Mouse (Mus musculus) embryonic facial prominence, embryonic 12.5 days (tissue): ENCODE measurements around the gene Tctex1d1. TPM values are rescaled to one million over a fixed set of nuclear protein-coding genes. Genes with fewer than 3 reads are reported as not detected.

Source experiments
- ATAC-seq: fragments of 200-750 bp; cut with Nextera tagmentation; 2 replicates; pipeline ENCODE4 v1.8.0; 2017; ENCODE audit not compliant: insufficient number of reproducible peaks, insufficient read depth, low FRiP score, low TSS enrichment
- H3K27ac ChIP-seq: fragments of 300-500 bp; sonication (generic); 2 replicates; pipeline ENCODE4 v1.5.1; 2016; ENCODE audit warnings: mild to moderate bottlenecking
- H3K27me3 ChIP-seq: fragments of 300-500 bp; sonication (generic); 2 replicates; pipeline ENCODE4 v1.6.1; 2016; ENCODE audit warnings: mild to moderate bottlenecking, moderate library complexity
- H3K36me3 ChIP-seq: fragments of 300-500 bp; sonication (generic); 2 replicates; pipeline ENCODE4 v1.6.1; 2016; ENCODE audit warnings: mild to moderate bottlenecking
- H3K4me1 ChIP-seq: fragments of 300-500 bp; sonication (generic); 2 replicates; pipeline ENCODE4 v1.6.1; 2016
- H3K4me2 ChIP-seq: fragments of 300-500 bp; sonication (generic); replicated peaks from 2 replicates; pipeline ENCODE4 v1.6.1; 2016; ENCODE audit warnings: mild to moderate bottlenecking, moderate library complexity
- H3K4me3 ChIP-seq: fragments of 300-500 bp; sonication (generic); 2 replicates; pipeline ENCODE4 v1.5.1; 2016; ENCODE audit warnings: mild to moderate bottlenecking
- H3K9ac ChIP-seq: fragments of 300-500 bp; sonication (generic); 2 replicates; pipeline ENCODE4 v1.6.1; 2016; ENCODE audit warnings: mild to moderate bottlenecking, moderate library complexity
- H3K9me3 ChIP-seq: fragments of 300-500 bp; sonication (generic); 2 replicates; pipeline ENCODE4 v1.6.1; 2016; ENCODE audit warnings: mild to moderate bottlenecking, moderate library complexity
- WGBS: fragments of 180-500 bp; shearing (Covaris S2); methylation state at CpG from one replicate; pipeline ENCODE4 v1.1.7; 2016; 5-methylcytosine and 5-hydroxymethylcytosine counted together
- polyA plus RNA-seq: library from polyadenylated mRNA; unstranded; fragments of >200 nt; fragmentation: Nextera tagmentation; extraction: Ambion mirVana; gene quantifications from 2 replicates; pipeline ENCODE4 v1.2.1, GENCODE M21; 2016

The Tctex1d1 gene
- polyA plus RNA-seq, 1 experiment from 2014 or later, result 1.4 TPM

DNA sequence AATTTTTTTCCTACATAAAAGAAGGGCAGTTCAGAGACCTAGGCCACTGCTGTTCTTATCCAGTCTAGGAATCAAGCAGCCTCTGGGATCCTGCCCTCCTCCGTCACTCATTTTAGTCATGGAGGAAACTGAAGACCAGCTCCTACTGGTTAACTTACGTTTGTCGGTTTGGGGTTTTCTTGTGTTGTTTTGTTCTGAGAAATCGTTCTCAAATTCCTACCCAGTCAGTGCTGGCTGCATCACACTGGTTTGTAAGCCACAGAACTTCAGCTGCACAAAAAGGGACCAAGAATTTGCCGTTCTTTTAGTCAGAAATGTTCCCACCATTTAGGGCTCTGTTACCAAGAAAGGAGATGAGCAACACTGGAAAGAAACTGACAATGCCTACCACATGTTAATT is 11.0 kb downstream of the Tctex1d1 start:
- H3K27me3 ChIP-seq, result no peaks in the 10 kb centered on the region
- peaks cover 16% of the 10 kb centered on the region for H3K4me1 ChIP-seq
- H3K27ac ChIP-seq, result no peak overlapping the region
- no peak overlapping the region for H3K9ac ChIP-seq
- no peak overlapping the region for H3K4me3 ChIP-seq
- no peaks in the 10 kb centered on the region for H3K9me3 ChIP-seq
- H3K36me3 ChIP-seq, result no peaks in the 10 kb centered on the region
- WGBS, result 60% methylated on average over 5 of the region's 5 CpGs
- H3K4me2 ChIP-seq, result no peak overlapping the region
- ATAC-seq, result no peak

DNA sequence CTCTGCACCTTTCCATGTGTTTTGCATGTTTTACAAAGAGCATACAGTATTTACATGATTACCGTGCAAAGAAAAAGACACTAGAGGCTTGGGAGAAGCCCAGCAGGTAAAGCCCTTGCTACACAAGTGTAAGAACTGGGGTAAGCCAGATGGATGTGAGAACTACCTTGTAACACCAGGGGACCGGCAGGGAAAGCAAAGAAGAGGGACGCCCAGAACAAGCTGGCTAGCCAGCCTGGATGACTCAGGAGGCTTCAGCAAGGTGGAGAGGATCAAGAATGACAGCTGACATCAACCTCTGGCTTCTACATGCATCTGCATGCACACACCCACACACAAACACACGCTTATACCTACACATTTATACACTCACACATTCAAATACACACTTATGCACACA is 11.6 kb downstream of the Tctex1d1 start:
- ATAC-seq, result no peak
- Histone ChIP-seq H3K4me3 (no peak overlapping the region), H3K27me3 (no peaks in the 10 kb centered on the region), H3K27ac (no peak overlapping the region), H3K4me1 (peaks cover 16% of the 10 kb centered on the region), H3K4me2 (no peak overlapping the region), H3K9ac (no peak overlapping the region), H3K9me3 (no peaks in the 10 kb centered on the region), H3K36me3 (no peaks in the 10 kb centered on the region)
- WGBS, result 76% methylated on average over 4 of the region's 4 CpGs

DNA sequence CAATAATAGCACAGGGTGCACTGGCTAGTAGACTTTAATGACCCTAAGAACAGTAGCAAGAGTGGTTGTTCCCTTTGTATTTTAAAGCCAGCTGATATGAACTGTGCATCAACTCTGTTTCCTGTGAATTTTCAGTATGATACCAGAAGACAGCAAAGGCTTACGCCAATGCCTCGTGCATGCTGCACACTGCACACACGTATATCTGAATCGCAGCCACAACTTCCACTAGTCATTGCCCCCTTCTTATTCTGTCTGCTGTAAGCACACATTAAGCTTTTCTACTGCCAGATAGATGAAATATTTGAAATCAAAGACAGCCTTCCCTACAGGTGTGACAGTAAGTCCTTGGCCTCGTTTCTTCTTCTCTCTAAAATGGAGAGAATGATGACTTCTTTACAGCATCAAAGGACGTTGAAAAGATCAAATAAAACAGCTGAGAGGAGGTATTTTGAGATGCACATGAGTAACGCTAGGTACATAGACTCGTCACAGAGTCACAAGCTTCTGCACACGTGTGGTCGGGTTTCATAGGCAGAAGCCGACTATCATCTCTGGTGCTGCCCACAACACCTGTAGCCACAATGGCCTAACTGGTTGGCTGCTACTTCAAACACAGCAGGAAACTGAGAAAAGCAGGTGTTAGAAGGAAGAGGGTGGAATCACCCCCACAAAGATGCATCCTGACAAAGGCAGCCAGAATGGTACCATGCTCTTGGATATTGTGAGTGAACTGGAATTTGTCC is 12.4 kb downstream of the Tctex1d1 start:
- Histone ChIP-seq H3K4me2 (no peak overlapping the region), H3K36me3 (no peaks in the 10 kb centered on the region), H3K4me3 (no peak overlapping the region), H3K9ac (no peak overlapping the region), H3K9me3 (no peaks in the 10 kb centered on the region), H3K4me1 (peaks cover 16% of the 10 kb centered on the region), H3K27ac (no peak overlapping the region), H3K27me3 (no peaks in the 10 kb centered on the region)
- no peak for ATAC-seq
- 67% methylated on average over 11 of the region's 11 CpGs for whole genome bisulfite sequencing

DNA sequence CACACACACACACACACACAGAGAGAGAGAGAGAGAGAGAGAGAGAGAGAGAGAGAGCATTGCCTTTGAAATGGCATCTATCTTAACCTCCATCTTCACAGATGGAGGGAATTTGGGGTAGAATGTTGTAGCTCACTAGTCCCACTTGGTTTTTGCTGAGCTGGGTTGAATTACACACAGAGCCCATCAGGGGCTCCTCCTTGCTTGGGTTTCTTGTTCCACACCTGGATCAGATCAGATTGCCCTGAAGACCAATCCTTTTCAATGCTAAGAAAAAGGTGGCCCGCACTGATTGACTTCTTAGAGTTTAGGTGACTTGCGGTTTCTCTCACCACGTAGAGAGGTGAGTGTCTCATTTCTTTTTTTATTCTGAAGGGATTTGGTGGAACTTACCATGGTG is 13.3 kb downstream of the Tctex1d1 start:
- Histone ChIP-seq H3K9me3 (no peaks in the 10 kb centered on the region), H3K4me3 (no peak overlapping the region), H3K4me2 (no peak overlapping the region), H3K27me3 (no peaks in the 10 kb centered on the region), H3K36me3 (no peaks in the 10 kb centered on the region), H3K9ac (no peak overlapping the region), H3K4me1 (peaks cover 16% of the 10 kb centered on the region), H3K27ac (no peak overlapping the region)
- WGBS, result 27% methylated on average over 3 of the region's 3 CpGs
- ATAC-seq, result no peak

DNA sequence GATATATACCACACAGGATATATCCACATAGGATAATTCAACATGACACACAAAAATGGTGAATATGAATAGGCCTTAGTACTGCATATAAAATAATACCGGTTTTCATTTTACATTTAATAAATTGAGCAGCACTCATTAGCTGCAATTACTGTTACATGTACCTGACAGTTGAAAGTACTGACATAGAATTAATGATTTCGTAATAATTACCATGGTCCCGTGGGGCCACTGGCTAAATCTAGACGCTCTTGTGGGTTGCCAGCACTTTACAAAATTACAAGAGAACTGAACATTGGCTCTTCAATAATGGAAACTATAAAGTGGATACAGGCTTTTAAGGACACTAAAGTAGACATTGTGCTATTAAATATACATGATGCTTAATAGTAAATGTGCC is 26.3 kb downstream of the Tctex1d1 start:
- WGBS, result 69% methylated on average over 4 of the region's 4 CpGs
- H3K9ac ChIP-seq, result no peak overlapping the region
- peak overlapping the region; percentile 88; the same call in 1 of the 2 replicates for H3K27ac ChIP-seq

DNA sequence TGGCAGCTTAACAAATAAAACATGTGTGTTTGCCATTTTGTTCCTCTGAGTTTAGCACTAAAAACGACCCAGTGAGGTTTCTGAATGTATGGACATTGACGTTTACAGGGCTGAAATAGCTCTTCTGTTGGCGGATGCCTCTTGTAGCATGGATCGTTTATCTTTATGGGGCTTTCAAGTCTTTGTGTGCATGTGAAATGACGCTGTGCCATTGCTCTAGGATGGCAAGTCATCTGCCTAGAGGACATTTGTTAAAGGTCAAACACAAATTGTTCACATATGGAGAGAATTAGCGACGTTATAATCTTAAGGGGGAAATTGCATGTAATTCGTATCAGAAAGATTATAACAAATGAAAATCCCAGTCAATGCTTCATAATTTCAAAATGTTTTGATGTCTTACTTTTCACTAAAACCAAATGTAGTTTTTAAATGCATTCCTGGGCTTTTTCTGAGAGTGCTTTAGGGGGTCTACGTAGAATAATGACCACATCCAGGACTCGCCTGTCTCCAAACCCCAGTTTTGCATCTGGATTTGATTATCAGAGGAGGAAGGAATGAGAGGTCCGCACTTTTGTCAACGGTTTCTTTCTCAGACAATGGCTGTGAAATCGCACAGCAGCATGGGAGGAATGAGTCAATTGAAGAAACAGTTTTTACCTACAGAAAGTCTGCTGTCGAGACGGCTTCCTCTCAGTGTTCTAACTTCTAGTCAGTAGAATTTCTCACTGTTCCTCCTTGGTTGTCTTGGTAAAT is 27.0 kb downstream of the Tctex1d1 start:
- ATAC-seq, result no peak
- Histone ChIP-seq H3K9ac (no peak overlapping the region), H3K9me3 (no peaks in the 10 kb centered on the region), H3K4me3 (no peak overlapping the region), H3K4me1 (peaks cover 19% of the 10 kb centered on the region), H3K27ac (peak overlapping the region; percentile 88), H3K27me3 (no peaks in the 10 kb centered on the region), H3K4me2 (no peak overlapping the region), H3K36me3 (no peaks in the 10 kb centered on the region)
- 21% methylated on average over 15 of the region's 15 CpGs for WGBS

More for the DNA sequence above, 26.3 kb downstream of the Tctex1d1 start:
- no peaks in the 10 kb centered on the region for H3K36me3 ChIP-seq
- no peaks in the 10 kb centered on the region for H3K27me3 ChIP-seq
- no peak overlapping the region for H3K4me2 ChIP-seq
- no peak overlapping the region for H3K4me3 ChIP-seq
- peaks cover 26% of the 10 kb centered on the region for H3K4me1 ChIP-seq
- no peak for ATAC-seq
- no peaks in the 10 kb centered on the region for H3K9me3 ChIP-seq

DNA sequence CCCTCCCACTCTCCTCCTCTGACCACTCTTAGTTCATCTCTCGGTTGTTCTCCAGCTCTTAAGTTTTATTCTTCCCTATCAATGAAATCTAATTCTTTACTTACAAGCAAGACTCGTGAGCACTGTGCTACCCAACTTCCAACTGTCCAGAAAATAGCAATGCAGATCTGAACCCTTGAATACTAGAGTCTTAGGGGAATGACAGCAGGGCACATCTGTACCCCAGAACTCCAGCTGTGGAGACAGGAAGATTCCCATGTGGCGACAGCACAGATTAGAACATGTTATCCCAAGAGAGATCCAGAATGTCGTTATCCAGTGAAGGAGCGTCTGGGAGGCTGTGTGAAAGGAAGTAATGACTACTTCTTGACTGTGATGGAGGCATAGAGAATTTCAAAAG is 27.9 kb downstream of the Tctex1d1 start:
- Histone ChIP-seq H3K36me3 (no peaks in the 10 kb centered on the region), H3K27ac (peak overlapping the region; percentile 88), H3K4me3 (no peak overlapping the region), H3K9me3 (no peaks in the 10 kb centered on the region), H3K4me1 (peaks cover 19% of the 10 kb centered on the region), H3K27me3 (no peaks in the 10 kb centered on the region), H3K9ac (no peak overlapping the region), H3K4me2 (no peak overlapping the region)
- no peak for ATAC-seq
- 64% methylated on average over 5 of the region's 5 CpGs for WGBS

DNA sequence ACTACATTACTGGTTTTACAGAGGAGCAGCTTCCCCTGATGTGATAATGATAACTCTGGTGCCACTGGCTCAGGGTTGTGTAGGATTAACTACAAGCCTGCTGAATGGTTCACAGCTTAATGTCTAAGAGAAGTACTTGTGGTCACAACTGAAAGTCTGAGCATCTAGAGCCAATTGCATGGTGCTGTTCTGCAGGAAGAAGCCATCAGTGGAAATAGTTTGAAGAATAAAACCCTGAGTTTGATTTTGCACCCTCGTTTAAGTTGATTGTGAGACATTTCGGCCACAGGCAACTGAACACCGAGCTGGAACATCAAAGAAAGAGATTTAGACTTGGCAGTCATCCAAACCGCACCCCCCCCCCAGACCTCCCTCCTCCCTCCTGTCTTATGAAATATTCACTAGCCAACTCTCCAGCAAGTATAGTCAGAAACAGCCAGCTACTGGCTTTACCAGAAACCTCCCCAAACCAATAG is 28.6 kb downstream of the Tctex1d1 start:
- peaks cover 23% of the 10 kb centered on the region for H3K4me1 ChIP-seq
- 16% methylated on average over 4 of the region's 4 CpGs for WGBS
- H3K9me3 ChIP-seq, result no peaks in the 10 kb centered on the region
- H3K4me2 ChIP-seq, result no peak overlapping the region
- H3K9ac ChIP-seq, result no peak overlapping the region
- no peak overlapping the region for H3K4me3 ChIP-seq
- H3K36me3 ChIP-seq, result no peaks in the 10 kb centered on the region
- no peak for ATAC-seq
- peak overlapping the region; percentile 88 for H3K27ac ChIP-seq
- no peaks in the 10 kb centered on the region for H3K27me3 ChIP-seq

DNA sequence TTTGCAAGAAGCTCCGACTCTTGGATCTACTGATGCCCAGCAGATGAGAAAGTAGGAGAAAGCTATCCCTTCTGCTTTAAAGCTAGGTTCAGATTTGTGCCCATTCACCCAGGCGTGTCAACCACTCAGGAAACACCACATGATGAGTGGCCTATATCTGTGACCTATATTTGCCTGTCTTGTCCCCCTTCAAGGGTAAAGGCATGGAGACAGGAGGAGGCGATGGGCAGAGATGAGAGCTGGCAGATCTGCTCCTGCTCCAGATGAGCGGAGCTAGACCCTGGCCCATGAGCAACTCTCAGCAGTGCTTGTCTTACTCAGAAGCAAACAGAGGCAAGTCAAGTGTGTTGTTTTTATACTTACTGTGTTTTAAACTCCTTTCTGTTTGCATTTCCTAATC is 32.3 kb downstream of the Tctex1d1 start:
- WGBS, result 91% methylated on average over 4 of the region's 4 CpGs
- Histone ChIP-seq H3K9ac (no peak overlapping the region), H3K9me3 (no peaks in the 10 kb centered on the region), H3K4me1 (peaks cover 37% of the 10 kb centered on the region), H3K27me3 (no peaks in the 10 kb centered on the region), H3K4me2 (no peak overlapping the region), H3K27ac (no peak overlapping the region), H3K4me3 (no peak overlapping the region), H3K36me3 (no peaks in the 10 kb centered on the region)
- ATAC-seq, result no peak

DNA sequence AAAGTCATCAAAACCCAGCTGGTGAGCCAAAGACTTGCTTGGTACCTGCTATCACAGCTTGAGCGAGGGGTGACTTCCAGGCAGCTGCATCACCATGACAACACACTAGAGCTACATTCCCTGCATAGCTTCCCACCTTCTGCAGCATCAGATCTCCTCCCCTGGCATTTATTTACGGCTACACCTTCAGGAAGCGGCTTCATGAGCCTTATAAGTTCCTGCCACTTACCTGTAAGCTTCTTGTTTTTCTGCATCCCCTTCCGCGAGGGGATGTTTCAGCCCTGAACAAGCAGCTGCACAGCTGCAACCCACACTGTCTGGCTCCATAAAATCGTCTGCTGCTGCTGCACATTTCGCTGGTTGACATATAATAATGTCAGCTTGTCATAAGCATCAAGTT is 33.4 kb downstream of the Tctex1d1 start:
- Histone ChIP-seq H3K36me3 (no peaks in the 10 kb centered on the region), H3K4me1 (peaks cover 26% of the 10 kb centered on the region), H3K27me3 (no peaks in the 10 kb centered on the region), H3K4me3 (no peak overlapping the region), H3K9ac (no peak overlapping the region; the same call in 1 of the 2 replicates), H3K4me2 (no peak overlapping the region), H3K9me3 (no peaks in the 10 kb centered on the region), H3K27ac (no peak overlapping the region)
- ATAC-seq, result no peak
- whole genome bisulfite sequencing, result 33% methylated on average over 7 of the region's 7 CpGs

DNA sequence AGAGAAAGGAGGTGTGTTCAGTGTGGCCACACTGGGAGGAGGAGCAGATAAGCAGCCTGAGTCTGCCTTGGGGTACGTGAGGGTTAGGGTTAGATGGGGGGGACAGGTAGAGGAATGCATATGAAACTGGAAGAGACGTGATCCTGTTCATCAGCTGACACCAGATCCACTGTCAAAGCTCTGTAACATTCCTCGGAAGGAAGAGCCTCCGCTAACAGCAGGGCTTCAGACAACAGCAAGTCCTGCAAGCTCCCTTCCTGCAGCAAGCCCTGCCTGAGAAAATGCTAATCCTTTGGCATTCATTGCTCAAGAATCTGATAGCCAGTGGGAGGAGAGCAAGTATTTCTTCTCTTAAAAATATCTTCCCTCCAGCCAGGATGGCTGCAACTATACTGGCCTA is 35.1 kb downstream of the Tctex1d1 start:
- Histone ChIP-seq H3K4me2 (peak overlapping the region; percentile 16), H3K9ac (no peak overlapping the region), H3K27ac (0 out of 2 replicates have a peak overlapping the region, but pooled peaks have one; percentile 36)

DNA sequence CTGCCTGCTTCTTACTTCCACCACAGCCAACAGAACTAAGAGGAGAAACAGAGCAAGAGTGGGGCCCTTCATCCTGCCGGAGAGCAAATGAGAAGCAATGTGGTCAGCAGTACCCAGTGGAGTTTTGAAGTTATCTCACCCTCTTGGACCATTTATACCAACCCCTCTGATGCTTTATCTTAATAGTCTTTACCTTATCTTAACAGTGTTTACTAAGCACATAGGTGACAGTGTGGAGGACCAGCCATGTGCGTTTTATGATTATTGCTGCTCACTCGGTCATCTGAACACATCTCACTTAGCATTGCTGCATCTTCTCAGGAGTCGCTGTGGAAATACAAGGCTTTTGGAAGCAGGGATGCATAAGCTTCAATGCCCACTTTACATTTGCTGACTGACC is 48.2 kb downstream of the Tctex1d1 start, which contains the start of gene Insl5:
Insl5 (minus strand) TSS at position 222 of the 400 bp plus-strand sequence.
- Histone ChIP-seq H3K9ac (no peak within 1 kb of the TSS), H3K36me3 (no peaks in the 10 kb centered on the region), H3K4me2 (no peak within 1 kb of the TSS), H3K4me3 (no peak within 1 kb of the TSS), H3K4me1 (no peaks in the 10 kb centered on the region), H3K27ac (no peak within 1 kb of the TSS), H3K9me3 (no peaks in the 10 kb centered on the region), H3K27me3 (no peaks in the 10 kb centered on the region)
- ATAC-seq, result no peak
- WGBS, result 90% methylated on average over 4 of the region's 4 CpGs

More for the DNA sequence above, 35.1 kb downstream of the Tctex1d1 start:
- H3K36me3 ChIP-seq, result no peaks in the 10 kb centered on the region
- H3K27me3 ChIP-seq, result no peaks in the 10 kb centered on the region
- no peak overlapping the region for H3K4me3 ChIP-seq
- 8% methylated on average over 4 of the region's 4 CpGs for WGBS
- peaks cover 19% of the 10 kb centered on the region for H3K4me1 ChIP-seq
- ATAC-seq, result peak; percentile 30; the same call in 1 of the 2 replicates
- H3K9me3 ChIP-seq, result no peaks in the 10 kb centered on the region
